Mouse (Mus musculus) layer of hippocampus, postnatal 10 days (tissue): ENCODE measurements around the gene Olfr1184. TPM values are rescaled to one million over a fixed set of nuclear protein-coding genes. Genes with fewer than 3 reads are reported as not detected.
"Not testable (repeated sequence)": the region's sequence is repeated elsewhere in the genome, so short reads cannot be mapped to it uniquely, and the experiment has no call there.

Experiments used
- DNase-seq, 2 experiments: peaks; one replicate each; pipeline ENCODE4 v3.0.0; 2021; ENCODE audit warnings: low spot score in 2 of 2
- long read RNA-seq: library from polyadenylated mRNA; stranded (forward); transcript quantifications from one replicate; pipeline ENCODE4 v2.0.0, GENCODE M21; 2023
- total RNA-seq, 2 experiments: library from RNA; stranded (reverse); gene quantifications; 2 replicates each; pipeline ENCODE4 v1.2.3; 2021

Olfr1184 gene
- total RNA-seq: not detected
- long read RNA-seq: 0 reads

DNA sequence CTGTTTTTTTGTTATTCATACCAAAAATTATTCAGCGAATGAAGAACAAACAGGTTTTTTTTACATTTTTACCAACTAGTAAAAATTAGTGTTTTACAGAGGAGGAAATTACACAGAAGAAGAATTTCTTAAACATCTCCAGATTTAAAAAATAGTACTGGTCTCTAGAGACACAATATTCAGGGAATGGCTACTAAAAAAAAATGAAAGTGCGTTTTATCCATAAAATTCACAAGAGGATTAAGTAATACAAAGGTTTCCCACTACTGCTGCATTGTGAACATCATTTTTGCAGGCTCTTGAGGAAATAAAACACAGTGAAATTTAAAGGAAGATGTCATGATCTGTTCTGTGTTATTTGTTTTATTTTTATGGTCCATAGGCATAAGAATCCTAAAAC lies at the start of gene Olfr1184:
TSS of gene Olfr1184 (plus strand) at position 301 of the 400 bp plus-strand sequence.
- no peak for DNase-seq

DNA sequence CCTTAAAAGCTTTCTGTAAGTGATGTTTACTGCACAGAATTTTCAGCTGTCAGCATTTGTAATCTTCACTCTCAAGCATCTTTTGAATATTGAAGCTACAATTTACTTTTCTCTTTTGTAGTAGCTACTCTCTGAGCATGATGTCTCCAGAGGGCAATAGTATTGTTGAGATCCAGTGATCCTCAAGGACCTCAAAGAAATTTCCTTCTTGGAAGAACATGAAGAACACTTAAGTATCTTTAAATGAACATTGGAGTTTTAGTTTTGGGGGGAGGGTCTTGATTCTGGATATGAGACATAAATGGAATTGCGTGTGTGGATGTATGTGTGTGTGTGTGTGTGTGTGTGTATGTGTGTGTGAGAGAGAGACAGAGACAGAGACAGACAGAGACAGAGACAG lies 34.4 kb upstream of the Olfr1184 start, which contains the start of gene Gm13757:
TSS of gene Gm13757 (minus strand) at position 101 of the 400 bp plus-strand sequence.
- DNase-seq: no peak

DNA sequence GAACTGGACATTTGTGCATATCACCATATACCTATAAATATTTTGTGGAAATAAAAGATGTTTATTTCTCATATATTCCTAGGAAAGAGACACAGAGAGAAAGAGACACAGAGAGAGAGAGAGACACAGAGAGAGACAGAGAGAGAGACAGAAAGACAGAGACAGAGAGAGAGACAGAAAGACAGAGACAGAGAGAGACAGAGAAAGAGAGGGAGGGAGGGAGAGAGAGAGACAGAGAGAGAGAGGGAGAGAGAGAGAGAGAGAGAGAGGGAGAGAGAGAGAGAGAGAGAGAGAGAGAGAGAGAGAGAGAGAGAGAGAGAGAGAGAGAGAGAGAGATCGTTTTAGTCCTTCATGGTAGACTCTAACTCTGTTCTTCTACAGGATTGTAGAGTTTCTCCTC lies 28.8 kb upstream of the Olfr1184 start, which contains the start of gene Olfr1183:
TSS of gene Olfr1183 (plus strand) at position 301 of the 400 bp plus-strand sequence.
- DNase-seq: not testable (repeated sequence)

DNA sequence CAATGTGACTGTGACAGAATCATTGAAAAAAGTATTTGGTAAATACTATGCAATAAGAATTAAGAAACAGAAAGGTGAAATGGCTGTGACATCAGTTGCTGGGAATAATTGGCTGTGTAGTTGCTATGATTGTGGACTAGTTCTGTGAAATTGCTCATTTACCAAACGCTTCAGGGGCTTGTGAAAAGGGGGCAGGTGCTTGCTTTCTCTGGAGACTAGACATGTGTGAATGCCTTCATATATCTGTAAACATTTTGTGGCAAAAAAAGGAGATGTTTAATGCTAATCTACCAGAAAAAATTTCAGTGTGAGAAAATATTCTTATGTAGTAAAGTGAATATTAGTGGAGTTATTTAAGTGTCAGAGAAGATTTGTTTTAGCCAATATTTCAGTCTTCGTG lies 9.6 kb downstream of the Olfr1184 start, which contains the start of gene Olfr1185-ps1:
TSS of gene Olfr1185-ps1 (plus strand) at position 301 of the 400 bp plus-strand sequence.
- DNase-seq: no peak

DNA sequence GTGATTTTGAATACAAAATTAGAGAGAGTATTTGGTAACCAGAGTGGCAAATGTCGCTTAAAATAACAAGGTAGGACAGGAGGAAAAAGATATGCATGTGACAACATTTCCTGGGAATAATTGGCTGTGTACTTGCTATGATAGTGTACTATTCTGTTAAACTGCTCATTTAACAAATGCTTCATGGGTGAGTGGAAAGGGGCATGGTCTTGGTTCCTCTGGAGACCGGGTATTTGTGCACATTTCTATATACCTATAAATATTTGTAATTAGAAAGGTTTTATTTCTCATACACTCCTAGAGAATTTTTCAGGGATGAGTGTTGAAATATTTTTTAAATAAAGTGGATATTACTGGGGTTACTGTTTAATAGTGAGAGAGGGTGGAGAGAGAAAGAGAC lies 34.9 kb downstream of the Olfr1184 start, which contains the start of gene Olfr1186:
TSS of gene Olfr1186 (plus strand) at position 301 of the 400 bp plus-strand sequence.
- DNase-seq: no peak

DNA sequence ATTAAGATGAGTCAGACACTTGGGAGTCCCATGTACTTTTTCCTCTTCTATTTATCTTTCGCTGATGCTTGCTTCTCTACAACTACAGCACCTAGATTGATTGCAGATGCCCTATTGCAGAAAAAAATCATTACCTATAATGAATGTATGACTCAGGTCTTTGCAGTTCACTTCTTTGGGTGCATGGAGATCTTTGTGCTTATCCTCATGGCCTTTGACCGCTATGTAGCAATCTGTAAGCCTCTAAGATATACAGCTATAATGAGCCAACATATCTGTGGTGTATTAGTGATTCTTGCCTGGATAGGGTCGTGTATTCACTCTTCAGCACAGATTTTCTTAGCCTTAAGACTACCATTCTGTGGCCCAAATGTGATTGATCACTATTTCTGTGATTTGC lies 42.3 kb downstream of the Olfr1184 start:
- no peak for DNase-seq

Other genes starting within 250 kb of the Olfr1184 start
- not detected for gene Olfr1173, start 203.7 kb upstream of the Olfr1184 start, total RNA-seq
- not detected for gene Olfr1174-ps, start 168.5 kb upstream of the Olfr1184 start, total RNA-seq
- not detected for gene Olfr1175-ps, start 156.4 kb upstream of the Olfr1184 start, total RNA-seq
- not detected for gene Olfr1176, start 146.9 kb upstream of the Olfr1184 start, total RNA-seq
- not detected for gene Olfr1177-ps, start 137.1 kb upstream of the Olfr1184 start, total RNA-seq
- not detected for gene Olfr1178, start 96.5 kb upstream of the Olfr1184 start, total RNA-seq
- not detected for gene Olfr1179, start 77.1 kb upstream of the Olfr1184 start, total RNA-seq
- not detected for gene Olfr1180, start 64.4 kb upstream of the Olfr1184 start, total RNA-seq
- not detected for gene Olfr1181, start 57.4 kb upstream of the Olfr1184 start, total RNA-seq
- not detected for gene Gm13757, start 34.5 kb upstream of the Olfr1184 start, total RNA-seq
- not detected for gene Olfr1183, start 28.7 kb upstream of the Olfr1184 start, total RNA-seq
- not detected for gene Olfr1185-ps1, start 9.7 kb downstream of the Olfr1184 start, total RNA-seq
- gene Olfr1186, start 35.0 kb downstream of the Olfr1184 start, total RNA-seq: not detected
- gene Olfr1188, start 73.3 kb downstream of the Olfr1184 start, total RNA-seq: not detected
- not detected for gene Olfr1189, start 102.9 kb downstream of the Olfr1184 start, total RNA-seq
- gene Olfr1191-ps1, start 156.9 kb downstream of the Olfr1184 start, total RNA-seq: not detected
- not detected for gene Olfr1192-ps1, start 164.9 kb downstream of the Olfr1184 start, total RNA-seq
- gene Olfr1193, start 192.0 kb downstream of the Olfr1184 start, total RNA-seq: not detected
- gene Olfr1195, start 205.6 kb downstream of the Olfr1184 start, total RNA-seq: not detected
- not detected for gene Olfr1196, start 221.0 kb downstream of the Olfr1184 start, total RNA-seq
- gene Olfr1197, start 248.8 kb downstream of the Olfr1184 start, total RNA-seq: not detected